Mouse (Mus musculus): Measurements from ENCODE around the gene Cdh13. TPM values are rescaled to one million over a fixed set of nuclear protein-coding genes. Genes with fewer than 3 reads are reported as not detected.

Cdh13 gene
- polyA plus RNA-seq, 1 experiment, result 9.4 TPM

GRCm38 (mm10) chr8:118641799-118642198, 358.3 kb downstream of the Cdh13 start:
- Histone ChIP-seq H3K4me3 (ENCODE audit: insufficient read depth, poor library complexity, severe bottlenecking) (no peak overlapping the region), H3K36me3 (ENCODE audit: control insufficient read depth, insufficient read depth) (no peaks in the 10 kb centered on the region), H3ac (ENCODE audit: control insufficient read depth, insufficient read length, low read depth) (no peak overlapping the region), H3K79me3 (ENCODE audit: low read depth) (no peaks in the 10 kb centered on the region), H3K79me2 (ENCODE audit: control insufficient read depth, insufficient read depth) (no peaks in the 10 kb centered on the region), H3K27me3 (ENCODE audit: control insufficient read depth, insufficient read depth, insufficient read length) (no peaks in the 10 kb centered on the region)
- TF ChIP-seq CTCF (IDR thresholded peaks at IDR 0.05; ENCODE audit: control insufficient read depth, insufficient read depth, insufficient read length), result no peak
- TF ChIP-seq MAX (IDR thresholded peaks at IDR 0.05), result no peak
- no peak for TF ChIP-seq FOSL1 (IDR thresholded peaks at IDR 0.05; ENCODE audit: insufficient read depth, low read length, poor library complexity, severe bottlenecking)
- no peak for TF ChIP-seq USF1 (IDR thresholded peaks at IDR 0.05; ENCODE audit: low read depth)
- TF ChIP-seq CEBPB (IDR thresholded peaks at IDR 0.05; ENCODE audit: low read depth), result no peak
- TF ChIP-seq MYOD1 (IDR thresholded peaks at IDR 0.05; ENCODE audit: control insufficient read depth, insufficient read length, low read depth), result no peak

- H3K79me3 ChIP-seq (ENCODE audit: low read depth), result no peaks in the 10 kb centered on the region
- H3K27me3 ChIP-seq (ENCODE audit: control insufficient read depth, insufficient read depth, insufficient read length), result no peaks in the 10 kb centered on the region
- H3ac ChIP-seq (ENCODE audit: control insufficient read depth, insufficient read length, low read depth), result no peak overlapping the region
- no peak for TF ChIP-seq CEBPB (IDR thresholded peaks at IDR 0.05; ENCODE audit: low read depth)
- TF ChIP-seq MYOD1 (IDR thresholded peaks at IDR 0.05; ENCODE audit: control insufficient read depth, insufficient read length, low read depth), result no peak
- TF ChIP-seq MYOG (IDR thresholded peaks at IDR 0.05; ENCODE audit: control insufficient read depth, extremely low read depth, insufficient read length), result no peak
- TF ChIP-seq FOSL1 (IDR thresholded peaks at IDR 0.05; ENCODE audit: insufficient read depth, low read length, poor library complexity, severe bottlenecking), result no peak
- no peak for TF ChIP-seq USF1 (IDR thresholded peaks at IDR 0.05; ENCODE audit: low read depth)
- no peak for TF ChIP-seq MAX (IDR thresholded peaks at IDR 0.05)
- no peak for TF ChIP-seq CTCF (IDR thresholded peaks at IDR 0.05; ENCODE audit: control insufficient read depth, insufficient read depth, insufficient read length)
- no peak overlapping the region for H3K4me3 ChIP-seq (ENCODE audit: insufficient read depth, poor library complexity, severe bottlenecking)
- H3K36me3 ChIP-seq (ENCODE audit: control insufficient read depth, insufficient read depth), result no peaks in the 10 kb centered on the region
- H3K79me2 ChIP-seq (ENCODE audit: control insufficient read depth, insufficient read depth), result no peaks in the 10 kb centered on the region
Observed at GRCm38 (mm10) chr8:118648801-118649537, 365.4 kb downstream of the Cdh13 start.

GRCm38 (mm10) chr8:118649981-118650380, 366.4 kb downstream of the Cdh13 start:
- H3K79me2 ChIP-seq (ENCODE audit: control insufficient read depth, insufficient read depth), result no peaks in the 10 kb centered on the region
- H3ac ChIP-seq (ENCODE audit: control insufficient read depth, insufficient read length, low read depth), result no peak overlapping the region
- no peak for TF ChIP-seq CTCF (IDR thresholded peaks at IDR 0.05; ENCODE audit: control insufficient read depth, insufficient read depth, insufficient read length)
- H3K27me3 ChIP-seq (ENCODE audit: control insufficient read depth, insufficient read depth, insufficient read length), result no peaks in the 10 kb centered on the region
- no peaks in the 10 kb centered on the region for H3K36me3 ChIP-seq (ENCODE audit: control insufficient read depth, insufficient read depth)
- H3K4me3 ChIP-seq (ENCODE audit: insufficient read depth, poor library complexity, severe bottlenecking), result no peak overlapping the region
- H3K79me3 ChIP-seq (ENCODE audit: low read depth), result no peaks in the 10 kb centered on the region

GRCm38 (mm10) chr8:118662001-118662829, 378.7 kb downstream of the Cdh13 start:
- Histone ChIP-seq H3ac (ENCODE audit: control insufficient read depth, insufficient read length, low read depth) (no peak overlapping the region), H3K79me2 (ENCODE audit: control insufficient read depth, insufficient read depth) (no peaks in the 10 kb centered on the region), H3K36me3 (ENCODE audit: control insufficient read depth, insufficient read depth) (no peaks in the 10 kb centered on the region), H3K4me3 (ENCODE audit: insufficient read depth, poor library complexity, severe bottlenecking) (no peak overlapping the region), H3K79me3 (ENCODE audit: low read depth) (no peaks in the 10 kb centered on the region), H3K27me3 (ENCODE audit: control insufficient read depth, insufficient read depth, insufficient read length) (no peaks in the 10 kb centered on the region)
- no peak for TF ChIP-seq MYOG (IDR thresholded peaks at IDR 0.05; ENCODE audit: control insufficient read depth, extremely low read depth, insufficient read length)
- TF ChIP-seq MYOD1 (IDR thresholded peaks at IDR 0.05; ENCODE audit: control insufficient read depth, insufficient read length, low read depth), result no peak
- TF ChIP-seq FOSL1 (IDR thresholded peaks at IDR 0.05; ENCODE audit: insufficient read depth, low read length, poor library complexity, severe bottlenecking), result no peak
- no peak for TF ChIP-seq CEBPB (IDR thresholded peaks at IDR 0.05; ENCODE audit: low read depth)
- no peak for TF ChIP-seq MAX (IDR thresholded peaks at IDR 0.05)
- TF ChIP-seq USF1 (IDR thresholded peaks at IDR 0.05; ENCODE audit: low read depth), result no peak
- no peak for TF ChIP-seq CTCF (IDR thresholded peaks at IDR 0.05; ENCODE audit: control insufficient read depth, insufficient read depth, insufficient read length)

- H3K36me3 ChIP-seq (ENCODE audit: control insufficient read depth, insufficient read depth), result no peaks in the 10 kb centered on the region
- H3ac ChIP-seq (ENCODE audit: control insufficient read depth, insufficient read length, low read depth), result no peak overlapping the region
- H3K27me3 ChIP-seq (ENCODE audit: control insufficient read depth, insufficient read depth, insufficient read length), result no peaks in the 10 kb centered on the region
- H3K79me3 ChIP-seq (ENCODE audit: low read depth), result no peaks in the 10 kb centered on the region
- no peak overlapping the region for H3K4me3 ChIP-seq (ENCODE audit: insufficient read depth, poor library complexity, severe bottlenecking)
- no peaks in the 10 kb centered on the region for H3K79me2 ChIP-seq (ENCODE audit: control insufficient read depth, insufficient read depth)
- TF ChIP-seq CTCF (IDR thresholded peaks at IDR 0.05; ENCODE audit: control insufficient read depth, insufficient read depth, insufficient read length) (no peak), MYOD1 (IDR thresholded peaks at IDR 0.05; ENCODE audit: control insufficient read depth, insufficient read length, low read depth) (no peak), MAX (IDR thresholded peaks at IDR 0.05) (no peak), USF1 (IDR thresholded peaks at IDR 0.05; ENCODE audit: low read depth) (no peak), CEBPB (IDR thresholded peaks at IDR 0.05; ENCODE audit: low read depth) (no peak), MYOG (IDR thresholded peaks at IDR 0.05; ENCODE audit: control insufficient read depth, extremely low read depth, insufficient read length) (no peak), FOSL1 (IDR thresholded peaks at IDR 0.05; ENCODE audit: insufficient read depth, low read length, poor library complexity, severe bottlenecking) (no peak)
Observed at GRCm38 (mm10) chr8:118665081-118665480, 381.5 kb downstream of the Cdh13 start.
